Mouse (Mus musculus) neural tube, embryonic 13.5 days (tissue): ENCODE data around the gene Slc7a1. TPM values are rescaled to one million over a fixed set of nuclear protein-coding genes. Genes with fewer than 3 reads are reported as not detected.
A peak's percentile ranks its signal among the peaks of the same experiment; 100 is the strongest.
"Not testable (repeated sequence)": the region's sequence is repeated elsewhere in the genome, so short reads cannot be mapped to it uniquely, and the experiment has no call there.

Experiments used
- ATAC-seq: fragments of 200-750 bp; cut with Nextera tagmentation; 2 replicates; pipeline ENCODE4 v1.8.0; 2017; ENCODE audit warnings: low read depth, mild to moderate bottlenecking, moderate TSS enrichment, moderate library complexity
- H3K27ac ChIP-seq: fragments of 300-500 bp; sonication (generic); replicated peaks from 2 replicates; pipeline ENCODE4 v1.5.1; 2015; ENCODE audit warnings: moderate library complexity, mild to moderate bottlenecking, inconsistent platforms
- H3K27me3 ChIP-seq: fragments of 300-500 bp; sonication (generic); 2 replicates; pipeline ENCODE4 v1.6.1; 2015; ENCODE audit warnings: mild to moderate bottlenecking, inconsistent platforms
- H3K36me3 ChIP-seq: fragments of 300-500 bp; sonication (generic); 2 replicates; pipeline ENCODE4 v1.6.1; 2015; ENCODE audit warnings: mild to moderate bottlenecking, inconsistent platforms
- H3K4me1 ChIP-seq: fragments of 300-500 bp; sonication (generic); replicated peaks from 2 replicates; pipeline ENCODE4 v1.6.1; 2015; ENCODE audit warnings: inconsistent platforms
- H3K4me2 ChIP-seq: fragments of 300-500 bp; sonication (generic); 2 replicates; pipeline ENCODE4 v1.6.1; 2015; ENCODE audit warnings: inconsistent platforms, mild to moderate bottlenecking, moderate library complexity
- H3K4me3 ChIP-seq: fragments of 300-500 bp; sonication (generic); 2 replicates; pipeline ENCODE4 v1.5.1; 2015; ENCODE audit warnings: mild to moderate bottlenecking, inconsistent platforms
- H3K9ac ChIP-seq: fragments of 300-500 bp; sonication (generic); 2 replicates; pipeline ENCODE4 v1.6.1; 2015; ENCODE audit warnings: moderate library complexity, mild to moderate bottlenecking, inconsistent platforms
- H3K9me3 ChIP-seq: fragments of 300-500 bp; sonication (generic); 2 replicates; pipeline ENCODE4 v1.6.1; 2016; ENCODE audit warnings: inconsistent platforms
- WGBS: fragments of 180-500 bp; shearing (Covaris S2); methylation state at CpG from one replicate; pipeline ENCODE4 v1.1.7; 2015; 5-methylcytosine and 5-hydroxymethylcytosine counted together
- polyA plus RNA-seq: library from polyadenylated mRNA; unstranded; fragments of >200 nt; fragmentation: Nextera tagmentation; extraction: Ambion mirVana; gene quantifications from 2 replicates; pipeline ENCODE4 v1.2.1, GENCODE M21; 2015

The Slc7a1 gene
- polyA plus RNA-seq, 1 experiment from 2014 or later: 31.8 TPM

GRCm38 (mm10) chr5:148342061-148342741, 57.5 kb downstream of the Slc7a1 start:
- Histone ChIP-seq H3K4me1 (peaks cover 14% of the 10 kb centered on the region), H3K27me3 (no peaks in the 10 kb centered on the region), H3K36me3 (peaks cover 4% of the 10 kb centered on the region; the same call in 1 of the 2 replicates), H3K9me3 (no peaks in the 10 kb centered on the region), H3K9ac (peak overlapping the region; percentile 52), H3K4me3 (peak overlapping the region; percentile 15), H3K4me2 (peak overlapping the region; percentile 44), H3K27ac (peak overlapping the region; percentile 65)
- ATAC-seq: peak; percentile 87
- WGBS: 46% methylated on average over 26 of the region's 26 CpGs

- no peak overlapping the region for H3K9ac ChIP-seq
- H3K36me3 ChIP-seq: peaks cover 3% of the 10 kb centered on the region; the same call in 1 of the 2 replicates
- H3K4me3 ChIP-seq: no peak overlapping the region
- WGBS: 85% methylated on average over 5 of the region's 5 CpGs
- H3K4me2 ChIP-seq: no peak overlapping the region
- H3K9me3 ChIP-seq: no peaks in the 10 kb centered on the region
- no peak for ATAC-seq
- no peaks in the 10 kb centered on the region for H3K27me3 ChIP-seq
- H3K4me1 ChIP-seq: peaks cover 14% of the 10 kb centered on the region
- no peak overlapping the region for H3K27ac ChIP-seq
Observed at GRCm38 (mm10) chr5:148339126-148339525, 60.6 kb downstream of the Slc7a1 start.

- H3K4me2 ChIP-seq: no peak overlapping the region
- no peaks in the 10 kb centered on the region for H3K9me3 ChIP-seq
- H3K4me1 ChIP-seq: no peaks in the 10 kb centered on the region
- peaks cover 7% of the 10 kb centered on the region; the same call in 1 of the 2 replicates for H3K36me3 ChIP-seq
- H3K4me3 ChIP-seq: no peak overlapping the region
- no peak overlapping the region for H3K27ac ChIP-seq
- ATAC-seq: peak; percentile 74
- no peak overlapping the region for H3K9ac ChIP-seq
- H3K27me3 ChIP-seq: no peaks in the 10 kb centered on the region
- 47% methylated on average over 8 of the region's 8 CpGs for WGBS
Observed at GRCm38 (mm10) chr5:148332622-148332974, 67.1 kb downstream of the Slc7a1 start.

- H3K27ac ChIP-seq: no peak overlapping the region
- no peaks in the 10 kb centered on the region for H3K4me1 ChIP-seq
- no peak; the same call in 1 of the 2 replicates for ATAC-seq
- 88% methylated on average over 18 of the region's 18 CpGs for WGBS
- no peak overlapping the region for H3K9ac ChIP-seq
- H3K36me3 ChIP-seq: peaks cover 7% of the 10 kb centered on the region; the same call in 1 of the 2 replicates
- H3K4me2 ChIP-seq: no peak overlapping the region
- no peaks in the 10 kb centered on the region for H3K27me3 ChIP-seq
- no peak overlapping the region for H3K4me3 ChIP-seq
- H3K9me3 ChIP-seq: no peaks in the 10 kb centered on the region
Observed at GRCm38 (mm10) chr5:148331926-148332621, 67.6 kb downstream of the Slc7a1 start.

- no peaks in the 10 kb centered on the region for H3K9me3 ChIP-seq
- ATAC-seq: no peak
- H3K4me3 ChIP-seq: no peak overlapping the region
- no peak overlapping the region for H3K27ac ChIP-seq
- H3K36me3 ChIP-seq: peaks cover 5% of the 10 kb centered on the region; the same call in 1 of the 2 replicates
- no peaks in the 10 kb centered on the region for H3K27me3 ChIP-seq
- 81% methylated on average over 11 of the region's 11 CpGs for WGBS
- H3K4me2 ChIP-seq: no peak overlapping the region
- H3K9ac ChIP-seq: no peak overlapping the region
- H3K4me1 ChIP-seq: no peaks in the 10 kb centered on the region
Observed at GRCm38 (mm10) chr5:148331229-148331776, 68.4 kb downstream of the Slc7a1 start.

- H3K9ac ChIP-seq: no peak overlapping the region
- no peak overlapping the region for H3K4me2 ChIP-seq
- H3K4me1 ChIP-seq: no peaks in the 10 kb centered on the region
- H3K9me3 ChIP-seq: no peaks in the 10 kb centered on the region
- no peak overlapping the region for H3K4me3 ChIP-seq
- no peaks in the 10 kb centered on the region for H3K27me3 ChIP-seq
- no peak overlapping the region for H3K27ac ChIP-seq
- WGBS: 89% methylated on average over 3 of the region's 3 CpGs
- no peak for ATAC-seq
- 0 out of 2 replicates have a peak, but pooled peaks cover 4% of the 10 kb centered on the region for H3K36me3 ChIP-seq
Observed at GRCm38 (mm10) chr5:148328982-148329381, 70.7 kb downstream of the Slc7a1 start.

GRCm38 (mm10) chr5:148326295-148326694, 73.4 kb downstream of the Slc7a1 start:
- H3K27ac ChIP-seq, H3K9me3 ChIP-seq, H3K36me3 ChIP-seq, H3K4me2 ChIP-seq, H3K9ac ChIP-seq, H3K4me1 ChIP-seq, ATAC-seq, H3K4me3 ChIP-seq, H3K27me3 ChIP-seq: not testable (repeated sequence)
- 96% methylated on average over 9 of the region's 9 CpGs for WGBS

- no peaks in the 10 kb centered on the region for H3K36me3 ChIP-seq
- H3K27ac ChIP-seq: no peak overlapping the region
- H3K4me2 ChIP-seq: no peak overlapping the region
- no peak for ATAC-seq
- no peaks in the 10 kb centered on the region for H3K9me3 ChIP-seq
- H3K4me1 ChIP-seq: no peaks in the 10 kb centered on the region
- WGBS: 51% methylated on average over 4 of the region's 4 CpGs
- H3K4me3 ChIP-seq: no peak overlapping the region
- no peaks in the 10 kb centered on the region for H3K27me3 ChIP-seq
- no peak overlapping the region for H3K9ac ChIP-seq
Observed at GRCm38 (mm10) chr5:148325317-148325885, 74.3 kb downstream of the Slc7a1 start.

GRCm38 (mm10) chr5:148314931-148315330, 84.8 kb downstream of the Slc7a1 start:
- 92% methylated on average over 5 of the region's 5 CpGs for WGBS
- Histone ChIP-seq H3K27me3 (no peaks in the 10 kb centered on the region), H3K9ac (no peak overlapping the region), H3K4me3 (no peak overlapping the region), H3K9me3 (no peaks in the 10 kb centered on the region), H3K4me2 (no peak overlapping the region), H3K4me1 (no peaks in the 10 kb centered on the region), H3K27ac (no peak overlapping the region), H3K36me3 (peaks cover 37% of the 10 kb centered on the region)
- ATAC-seq: no peak

GRCm38 (mm10) chr5:148312443-148312842, 87.3 kb downstream of the Slc7a1 start:
- Histone ChIP-seq H3K27me3 (no peaks in the 10 kb centered on the region), H3K4me2 (no peak overlapping the region), H3K36me3 (peaks cover 43% of the 10 kb centered on the region), H3K4me1 (no peaks in the 10 kb centered on the region), H3K4me3 (no peak overlapping the region), H3K9me3 (no peaks in the 10 kb centered on the region), H3K27ac (no peak overlapping the region), H3K9ac (no peak overlapping the region)
- no peak for ATAC-seq
- 58% methylated on average over 2 of the region's 2 CpGs for WGBS

GRCm38 (mm10) chr5:148310790-148311189, 88.9 kb downstream of the Slc7a1 start:
- WGBS: 76% methylated on average over 10 of the region's 10 CpGs
- Histone ChIP-seq H3K27ac (no peak overlapping the region), H3K27me3 (no peaks in the 10 kb centered on the region), H3K4me2 (no peak overlapping the region), H3K9me3 (no peaks in the 10 kb centered on the region), H3K4me3 (no peak overlapping the region), H3K4me1 (no peaks in the 10 kb centered on the region), H3K9ac (no peak overlapping the region), H3K36me3 (peaks cover 58% of the 10 kb centered on the region)
- ATAC-seq: no peak

GRCm38 (mm10) chr5:148304112-148304511, 95.6 kb downstream of the Slc7a1 start:
- H3K9ac ChIP-seq: no peak overlapping the region
- peaks cover 52% of the 10 kb centered on the region for H3K36me3 ChIP-seq
- no peak for ATAC-seq
- H3K27ac ChIP-seq: no peak overlapping the region
- H3K4me3 ChIP-seq: no peak overlapping the region
- no peaks in the 10 kb centered on the region for H3K9me3 ChIP-seq
- WGBS: 91% methylated on average over 2 of the region's 2 CpGs
- no peaks in the 10 kb centered on the region for H3K4me1 ChIP-seq
- no peak overlapping the region for H3K4me2 ChIP-seq
- no peaks in the 10 kb centered on the region for H3K27me3 ChIP-seq
